Mouse (Mus musculus): ENCODE data around the gene Adgrf1. TPM values are rescaled to one million over a fixed set of nuclear protein-coding genes. Genes with fewer than 3 reads are reported as not detected.
A peak's percentile ranks its signal among the peaks of the same experiment; 100 is the strongest.
"Not testable (repeated sequence)": the region's sequence is repeated elsewhere in the genome, so short reads cannot be mapped to it uniquely, and the experiment has no call there.

The Adgrf1 gene
- polyA plus RNA-seq, 1 experiment = not detected

- H3K27me3 ChIP-seq (replicated peaks) = no peaks in the 10 kb centered on the region
- TF ChIP-seq GATA1 (IDR thresholded peaks at IDR 0.05; ENCODE audit: borderline replicate concordance, low read length) = no peak
- TF ChIP-seq FLI1 (IDR thresholded peaks at IDR 0.05; ENCODE audit: low read length) = no peak
- peak overlapping the region; percentile 83 for H3K4me3 ChIP-seq (replicated peaks)
- H3K9me3 ChIP-seq = peaks cover 21% of the 10 kb centered on the region
- no peaks in the 10 kb centered on the region for H3K36me3 ChIP-seq (replicated peaks; ENCODE audit: low read length)
- H3K4me1 ChIP-seq = peaks cover 18% of the 10 kb centered on the region
Measured at GRCm38 (mm10) chr17:43325986-43326671, 56.0 kb downstream of the Adgrf1 start.

DNA sequence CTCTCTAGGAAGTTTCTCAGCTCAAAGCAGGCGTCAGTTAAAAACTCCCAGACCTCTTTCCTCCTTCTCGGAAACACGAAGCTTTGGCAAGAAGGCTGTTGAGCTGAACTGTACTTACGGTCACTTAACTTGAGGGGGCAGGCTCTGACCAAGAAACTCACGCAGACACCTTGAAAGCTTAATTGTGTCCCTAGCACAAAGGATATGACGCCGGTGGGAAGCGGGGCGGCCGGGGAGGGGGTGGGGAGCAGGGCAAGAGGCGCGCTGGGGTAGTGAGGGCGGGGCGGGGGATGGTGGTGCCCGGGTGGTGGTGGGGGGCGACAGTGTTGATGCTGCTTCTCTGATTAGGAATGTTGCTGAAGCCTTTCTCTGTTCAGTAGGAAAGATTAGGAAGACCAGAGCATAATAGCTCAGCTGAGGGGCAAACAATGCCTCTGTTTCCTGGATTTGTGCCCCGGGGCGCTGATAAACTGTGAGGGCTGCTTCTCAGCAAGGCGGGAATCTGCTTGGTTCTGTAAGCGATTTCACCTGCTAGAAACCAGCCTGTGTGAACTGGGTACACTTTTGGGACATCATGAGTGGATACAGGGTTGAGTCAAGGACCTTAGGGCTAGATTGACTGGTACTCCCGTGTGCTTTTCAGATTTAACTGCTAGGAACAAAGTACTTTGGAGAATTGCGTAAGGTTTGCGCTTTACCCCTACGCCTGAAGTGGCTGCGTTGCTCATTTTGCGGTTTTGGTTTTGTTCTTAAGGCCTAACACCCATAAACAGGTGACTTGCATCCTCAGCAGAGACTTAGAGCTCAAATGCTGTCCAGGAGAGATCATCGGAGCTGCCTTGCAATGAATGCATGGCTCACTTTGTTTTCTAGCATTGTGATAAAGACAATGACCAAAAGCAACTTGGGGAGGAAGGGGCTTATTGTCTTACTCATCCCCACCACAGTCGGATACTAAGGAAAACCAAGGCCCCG is 56.9 kb downstream of the Adgrf1 start:
- Histone ChIP-seq H3K27me3 (replicated peaks) (no peaks in the 10 kb centered on the region), H3K4me3 (replicated peaks) (peak overlapping the region; percentile 83), H3K4me1 (peaks cover 18% of the 10 kb centered on the region), H3K36me3 (replicated peaks; ENCODE audit: low read length) (no peaks in the 10 kb centered on the region), H3K9me3 (peaks cover 19% of the 10 kb centered on the region)
- no peak for TF ChIP-seq FLI1 (IDR thresholded peaks at IDR 0.05; ENCODE audit: low read length)
- no peak for TF ChIP-seq GATA1 (IDR thresholded peaks at IDR 0.05; ENCODE audit: borderline replicate concordance, low read length)

DNA sequence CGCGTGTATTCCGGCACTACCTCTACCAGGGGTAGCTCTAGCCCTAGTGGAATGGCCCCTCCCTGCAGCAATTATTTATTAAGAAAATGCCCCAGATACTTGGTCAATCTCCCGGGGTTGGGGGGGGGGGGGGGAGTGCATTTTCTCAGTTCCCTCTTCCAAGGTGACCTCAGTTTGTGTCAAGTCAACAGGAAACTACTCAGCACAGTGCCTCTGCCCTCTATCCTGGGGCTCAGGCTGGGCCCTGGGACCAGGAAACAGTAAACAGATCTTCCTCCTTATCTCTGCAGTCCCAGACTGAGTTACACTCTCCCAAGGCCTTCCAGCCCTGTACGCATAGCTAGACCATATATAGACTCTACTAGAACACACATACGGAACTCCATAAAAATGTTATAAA is 57.7 kb downstream of the Adgrf1 start:
- Histone ChIP-seq H3K36me3 (replicated peaks; ENCODE audit: low read length) (no peaks in the 10 kb centered on the region), H3K4me3 (replicated peaks) (no peak overlapping the region), H3K27me3 (replicated peaks) (no peaks in the 10 kb centered on the region), H3K9me3 (peaks cover 11% of the 10 kb centered on the region), H3K4me1 (peaks cover 23% of the 10 kb centered on the region)
- TF ChIP-seq FLI1 (IDR thresholded peaks at IDR 0.05; ENCODE audit: low read length) = no peak

DNA sequence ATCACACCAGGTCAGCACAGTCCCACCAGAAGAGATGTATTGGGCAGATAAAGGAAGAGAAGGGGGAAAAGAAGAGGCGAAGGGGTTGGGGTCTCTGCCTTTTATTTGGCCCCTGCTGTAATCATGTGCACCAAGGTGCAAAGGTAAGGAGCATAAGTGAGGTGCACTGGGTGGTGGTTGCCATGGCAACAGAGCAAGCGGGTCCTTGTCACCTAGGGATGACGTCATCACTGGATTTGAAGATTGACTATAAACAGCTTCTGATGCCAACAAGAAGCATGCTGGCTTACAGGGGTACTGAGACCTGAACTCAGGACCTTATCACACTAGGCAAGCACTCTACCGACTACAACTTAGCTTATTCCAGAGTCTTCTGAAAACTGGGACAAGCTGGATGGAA is 59.1 kb downstream of the Adgrf1 start:
- H3K27me3 ChIP-seq (replicated peaks) = no peaks in the 10 kb centered on the region
- TF ChIP-seq FLI1 (IDR thresholded peaks at IDR 0.05; ENCODE audit: low read length) (no peak), GATA1 (IDR thresholded peaks at IDR 0.05; ENCODE audit: borderline replicate concordance, low read length) (no peak)
- H3K4me1 ChIP-seq = peaks cover 23% of the 10 kb centered on the region
- H3K36me3 ChIP-seq (replicated peaks; ENCODE audit: low read length) = no peaks in the 10 kb centered on the region
- no peaks in the 10 kb centered on the region for H3K9me3 ChIP-seq
- H3K4me3 ChIP-seq (replicated peaks) = no peak overlapping the region

- TF ChIP-seq FLI1 (IDR thresholded peaks at IDR 0.05; ENCODE audit: low read length) (no peak), GATA1 (IDR thresholded peaks at IDR 0.05; ENCODE audit: borderline replicate concordance, low read length) (no peak)
- Histone ChIP-seq H3K27me3 (replicated peaks) (no peaks in the 10 kb centered on the region), H3K9me3 (no peaks in the 10 kb centered on the region), H3K36me3 (replicated peaks; ENCODE audit: low read length) (no peaks in the 10 kb centered on the region), H3K4me3 (replicated peaks) (no peak overlapping the region), H3K4me1 (peaks cover 23% of the 10 kb centered on the region)
Measured at GRCm38 (mm10) chr17:43329761-43330183, 59.6 kb downstream of the Adgrf1 start.

- Histone ChIP-seq H3K4me1 (peaks cover 7% of the 10 kb centered on the region; the same call in 1 of the 2 replicates), H3K27me3 (replicated peaks) (no peaks in the 10 kb centered on the region), H3K36me3 (replicated peaks; ENCODE audit: low read length) (no peaks in the 10 kb centered on the region), H3K9me3 (no peaks in the 10 kb centered on the region), H3K4me3 (replicated peaks) (no peak overlapping the region)
- TF ChIP-seq FLI1 (IDR thresholded peaks at IDR 0.05; ENCODE audit: low read length) = no peak
- TF ChIP-seq GATA1 (IDR thresholded peaks at IDR 0.05; ENCODE audit: borderline replicate concordance, low read length) = no peak
Measured at GRCm38 (mm10) chr17:43332686-43333085, 62.6 kb downstream of the Adgrf1 start.

DNA sequence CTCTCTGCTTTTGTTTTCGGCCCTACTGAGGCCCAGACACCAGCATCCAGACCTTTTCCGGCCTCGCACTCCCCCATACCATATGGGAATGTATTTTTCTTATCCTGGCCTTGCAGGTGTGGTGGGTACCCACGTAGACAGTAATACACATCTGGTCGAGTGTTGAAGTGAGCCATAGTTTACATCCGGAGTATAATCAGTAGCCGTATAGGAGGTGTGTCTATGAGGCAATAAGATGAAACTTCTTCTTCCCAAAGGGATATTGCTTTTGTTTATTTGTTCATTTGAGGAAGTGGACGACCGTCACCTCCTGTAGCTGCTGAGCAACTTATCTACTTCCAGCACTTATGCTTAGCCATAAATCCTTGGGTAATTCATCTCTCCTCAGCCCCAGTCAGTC is 63.9 kb downstream of the Adgrf1 start:
- Histone ChIP-seq H3K9me3 (no peaks in the 10 kb centered on the region), H3K36me3 (replicated peaks; ENCODE audit: low read length) (no peaks in the 10 kb centered on the region), H3K4me3 (replicated peaks) (no peak overlapping the region), H3K27me3 (replicated peaks) (no peaks in the 10 kb centered on the region), H3K4me1 (peaks cover 4% of the 10 kb centered on the region; the same call in 1 of the 2 replicates)
- TF ChIP-seq GATA1 (IDR thresholded peaks at IDR 0.05; ENCODE audit: borderline replicate concordance, low read length) (no peak), FLI1 (IDR thresholded peaks at IDR 0.05; ENCODE audit: low read length) (no peak)

DNA sequence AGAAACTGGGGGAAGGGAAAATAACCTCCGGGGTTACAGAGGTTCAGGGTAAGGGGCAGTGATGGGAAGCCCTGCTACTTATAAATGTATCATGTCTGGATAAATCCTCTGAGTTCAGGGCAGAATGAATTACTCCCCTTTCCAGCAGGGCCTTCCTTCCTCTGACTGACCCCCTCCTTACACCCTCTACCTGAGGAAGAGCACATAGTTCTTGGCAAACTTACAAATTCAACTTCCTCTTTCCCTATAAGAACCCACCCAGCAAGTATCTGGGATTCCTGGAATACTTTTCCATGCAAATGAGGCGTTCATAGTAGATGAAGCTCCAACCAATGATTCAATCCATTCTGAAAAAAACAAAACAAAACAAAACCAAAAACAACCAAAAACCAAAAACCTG is 67.5 kb downstream of the Adgrf1 start:
- Histone ChIP-seq H3K4me1 (peaks cover 1% of the 10 kb centered on the region; the same call in 1 of the 2 replicates), H3K36me3 (replicated peaks; ENCODE audit: low read length) (no peaks in the 10 kb centered on the region), H3K27me3 (replicated peaks) (no peaks in the 10 kb centered on the region), H3K4me3 (replicated peaks) (no peak overlapping the region), H3K9me3 (no peaks in the 10 kb centered on the region)
- no peak for TF ChIP-seq GATA1 (IDR thresholded peaks at IDR 0.05; ENCODE audit: borderline replicate concordance, low read length)
- TF ChIP-seq FLI1 (IDR thresholded peaks at IDR 0.05; ENCODE audit: low read length) = no peak

DNA sequence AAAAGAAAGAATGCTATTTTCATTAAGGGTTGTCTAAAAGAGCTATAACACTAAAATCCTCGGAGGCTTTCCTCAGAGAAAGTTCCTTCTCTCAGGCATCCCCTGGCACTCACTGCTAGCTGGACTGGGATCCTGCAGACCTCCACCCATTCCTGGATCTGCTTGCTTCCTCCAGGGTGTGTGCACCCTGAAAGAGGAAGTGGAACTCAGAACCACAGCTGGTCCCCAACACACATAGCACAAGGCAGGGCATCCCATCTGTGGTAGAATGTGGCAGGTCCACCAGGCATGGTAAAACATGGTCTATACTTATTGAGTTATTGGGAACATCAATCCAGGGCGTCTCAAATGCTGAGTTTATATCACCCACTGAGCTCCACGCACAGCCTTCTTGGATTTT is 68.2 kb downstream of the Adgrf1 start:
- H3K4me3 ChIP-seq (replicated peaks) = no peak overlapping the region
- no peaks in the 10 kb centered on the region for H3K36me3 ChIP-seq (replicated peaks; ENCODE audit: low read length)
- no peak for TF ChIP-seq FLI1 (IDR thresholded peaks at IDR 0.05; ENCODE audit: low read length)
- TF ChIP-seq GATA1 (IDR thresholded peaks at IDR 0.05; ENCODE audit: borderline replicate concordance, low read length) = no peak
- no peaks in the 10 kb centered on the region for H3K9me3 ChIP-seq
- H3K4me1 ChIP-seq = no peaks in the 10 kb centered on the region
- no peaks in the 10 kb centered on the region for H3K27me3 ChIP-seq (replicated peaks)

DNA sequence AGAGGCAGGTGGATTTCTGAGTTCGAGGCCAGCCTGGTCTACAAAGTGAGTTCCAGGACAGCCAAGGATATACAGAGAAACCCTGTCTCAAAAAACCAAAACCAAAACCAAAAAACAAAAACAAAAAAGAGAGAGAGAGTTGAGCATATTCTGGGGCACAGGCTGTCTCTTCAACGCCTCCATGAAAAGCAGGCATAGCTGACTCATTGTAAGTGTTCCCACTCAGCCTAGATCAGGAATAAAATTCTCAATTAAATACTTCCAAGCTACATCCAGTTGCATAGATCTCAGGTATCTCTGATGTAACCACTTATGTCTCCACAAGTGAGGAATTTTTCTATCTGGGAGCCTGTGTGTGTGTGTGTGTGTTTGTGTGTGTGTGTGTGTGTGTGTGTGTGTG is 76.4 kb downstream of the Adgrf1 start:
- H3K4me1 ChIP-seq; H3K4me3 ChIP-seq (replicated peaks); H3K27me3 ChIP-seq (replicated peaks); H3K36me3 ChIP-seq (replicated peaks; ENCODE audit: low read length); H3K9me3 ChIP-seq: not testable (repeated sequence)

All from megakaryocyte, embryonic 14.5 days (primary cell).